Mouse (Mus musculus): Measurements from ENCODE around the gene Foxq1. TPM values are rescaled to one million over a fixed set of nuclear protein-coding genes. Genes with fewer than 3 reads are reported as not detected.

The Foxq1 gene
- polyA plus RNA-seq, 1 experiment from 2014 or later = 1.5 TPM

DNA sequence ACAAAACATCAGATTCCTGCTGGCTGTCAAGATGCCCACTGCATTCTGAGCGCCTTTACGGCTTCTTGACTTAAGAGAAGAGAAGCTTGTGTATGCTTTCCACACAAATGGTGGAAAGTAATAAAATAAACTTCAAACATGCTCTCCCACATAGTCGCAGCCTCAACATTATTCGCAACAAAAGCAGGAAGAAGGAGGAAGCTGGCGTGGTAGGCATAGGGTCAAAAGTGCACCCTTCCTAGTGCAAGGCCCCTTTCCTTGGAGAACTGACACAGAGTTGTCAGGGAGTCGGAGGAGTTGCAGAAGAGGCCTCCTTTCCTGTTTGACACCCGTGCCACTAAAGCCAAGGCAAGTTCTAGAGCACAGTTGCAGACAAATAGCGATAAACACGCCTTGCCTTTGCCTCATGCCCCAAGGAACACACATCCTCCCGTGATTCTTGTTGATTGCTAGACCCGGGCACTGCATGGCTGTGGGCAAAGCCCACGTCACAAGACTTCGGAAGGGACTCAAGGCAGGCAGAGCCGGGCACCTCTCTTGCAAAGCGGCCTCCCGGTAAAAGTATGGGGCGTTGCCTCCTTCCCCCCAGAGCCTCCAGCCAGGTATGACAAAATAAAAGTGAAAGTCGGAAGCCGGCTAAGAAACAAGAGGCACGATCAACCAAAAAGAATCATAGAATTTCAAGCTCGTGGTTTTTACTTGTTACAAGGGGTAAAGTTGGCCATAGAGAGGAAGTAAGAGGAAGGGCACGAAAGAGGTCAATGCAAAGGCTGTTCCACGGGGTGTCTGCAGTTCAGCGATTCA, 1.2 kb downstream of the Foxq1 start:
- Histone ChIP-seq H3K9ac (no peak overlapping the region), H3K27ac (no peak overlapping the region), H3K36me3 (ENCODE audit: poor library complexity, severe bottlenecking) (no peaks in the 10 kb centered on the region), H3K4me1 (peaks cover 28% of the 10 kb centered on the region), H3K27me3 (peaks cover 82% of the 10 kb centered on the region), H3K9me3 (replicated peaks) (no peaks in the 10 kb centered on the region), H3K4me3 (peak overlapping the region; percentile 52), H3K4me2 (peak overlapping the region; percentile 84)
- ATAC-seq = no peak
- WGBS = 6% methylated on average over 24 of the region's 24 CpGs

DNA sequence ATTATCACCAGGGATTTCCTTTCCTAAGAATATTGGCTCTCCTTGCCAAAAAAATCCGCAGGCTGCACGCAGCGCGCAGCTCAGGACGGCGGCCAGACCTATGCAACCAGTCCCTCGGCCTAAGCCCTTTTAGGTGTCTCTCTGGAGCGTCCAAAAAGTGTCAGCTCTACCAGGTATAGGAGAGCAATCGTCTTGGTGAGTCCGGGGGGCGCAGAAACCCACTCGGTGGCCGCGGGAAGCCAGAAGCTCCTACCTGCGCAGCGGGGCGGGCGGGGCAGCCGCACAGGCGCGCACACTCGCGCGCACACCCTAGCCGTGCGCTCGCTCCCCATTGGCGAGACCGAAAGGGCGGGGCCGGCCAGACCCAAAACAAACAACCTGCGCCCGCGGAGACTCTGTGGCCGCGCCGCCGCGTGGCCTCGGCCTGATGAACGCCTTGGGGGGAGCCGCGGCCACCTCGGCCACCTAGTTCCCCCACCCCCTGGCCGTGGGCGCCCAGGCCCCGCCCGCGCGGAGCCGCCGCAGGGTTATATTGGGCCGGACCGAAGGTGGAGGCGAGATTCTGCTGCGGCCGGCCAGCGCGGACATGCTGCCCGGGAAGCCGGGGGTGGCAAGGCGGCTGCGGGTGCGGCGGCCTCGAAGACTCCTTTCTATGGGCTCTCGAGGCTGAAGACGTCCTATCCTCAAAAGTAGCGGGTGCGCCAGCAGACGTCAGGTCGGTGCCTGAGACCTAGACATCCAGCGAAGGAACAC, 2.0 kb downstream of the Foxq1 start:
- WGBS = under 1% methylated on average over 73 of the region's 73 CpGs
- H3K27me3 ChIP-seq = peaks cover 90% of the 10 kb centered on the region
- peaks cover 28% of the 10 kb centered on the region for H3K4me1 ChIP-seq
- peak; percentile 36 for ATAC-seq
- H3K9ac ChIP-seq = peak overlapping the region; percentile 60
- no peak overlapping the region for H3K27ac ChIP-seq
- H3K9me3 ChIP-seq (replicated peaks) = no peaks in the 10 kb centered on the region
- H3K36me3 ChIP-seq (ENCODE audit: poor library complexity, severe bottlenecking) = no peaks in the 10 kb centered on the region
- H3K4me2 ChIP-seq = peak overlapping the region; percentile 84
- peak overlapping the region; percentile 52 for H3K4me3 ChIP-seq

DNA sequence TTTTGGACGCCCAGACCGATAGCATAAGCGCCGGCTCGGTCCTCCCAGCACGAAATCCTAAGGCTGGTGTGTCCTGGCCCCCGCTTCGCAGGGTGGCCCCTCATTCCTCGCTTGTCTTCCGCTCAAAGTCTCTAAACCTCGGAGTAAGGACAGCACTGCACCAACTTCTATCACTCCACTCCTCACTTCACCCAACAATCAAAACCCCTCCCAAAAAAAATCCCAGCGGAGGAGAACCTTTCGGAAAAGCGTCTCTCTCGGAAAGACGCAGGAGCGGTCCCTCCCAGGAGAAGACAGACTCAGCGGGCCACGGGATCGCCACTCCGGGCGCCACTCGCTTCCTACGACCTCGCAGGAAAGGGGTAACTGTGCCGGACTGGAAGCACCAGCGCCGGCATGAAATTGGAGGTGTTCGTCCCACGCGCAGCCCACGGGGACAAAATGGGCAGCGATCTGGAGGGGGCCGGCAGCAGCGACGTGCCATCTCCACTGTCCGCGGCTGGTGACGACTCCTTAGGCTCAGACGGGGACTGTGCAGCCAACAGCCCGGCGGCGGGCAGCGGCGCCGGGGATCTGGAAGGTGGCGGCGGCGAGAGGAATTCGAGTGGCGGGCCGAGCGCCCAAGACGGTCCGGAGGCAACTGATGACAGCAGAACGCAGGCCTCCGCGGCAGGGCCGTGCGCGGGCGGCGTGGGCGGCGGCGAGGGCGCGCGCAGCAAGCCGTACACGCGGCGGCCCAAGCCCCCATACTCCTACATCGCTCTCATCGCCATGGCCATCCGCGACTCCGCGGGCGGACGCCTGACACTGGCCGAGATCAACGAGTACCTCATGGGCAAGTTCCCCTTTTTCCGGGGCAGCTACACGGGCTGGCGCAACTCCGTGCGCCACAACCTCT, 2.8 kb downstream of the Foxq1 start, which contains the start of gene A530084C06Rik:
Gene A530084C06Rik (minus strand): TSS at position 813 of the 898 bp plus-strand sequence.
- WGBS = under 1% methylated on average over 87 of the region's 88 CpGs
- peak; percentile 65 for ATAC-seq
- H3K36me3 ChIP-seq (ENCODE audit: poor library complexity, severe bottlenecking) = no peaks in the 10 kb centered on the region
- peak within 1 kb of the TSS; percentile 52 for H3K4me3 ChIP-seq
- no peaks in the 10 kb centered on the region for H3K9me3 ChIP-seq (replicated peaks)
- H3K27ac ChIP-seq = no peak within 1 kb of the TSS; the same call in 1 of the 2 replicates
- H3K27me3 ChIP-seq = peaks cover 95% of the 10 kb centered on the region
- peak within 1 kb of the TSS; percentile 60 for H3K9ac ChIP-seq
- H3K4me1 ChIP-seq = peaks cover 28% of the 10 kb centered on the region
- H3K4me2 ChIP-seq = peak within 1 kb of the TSS; percentile 84

DNA sequence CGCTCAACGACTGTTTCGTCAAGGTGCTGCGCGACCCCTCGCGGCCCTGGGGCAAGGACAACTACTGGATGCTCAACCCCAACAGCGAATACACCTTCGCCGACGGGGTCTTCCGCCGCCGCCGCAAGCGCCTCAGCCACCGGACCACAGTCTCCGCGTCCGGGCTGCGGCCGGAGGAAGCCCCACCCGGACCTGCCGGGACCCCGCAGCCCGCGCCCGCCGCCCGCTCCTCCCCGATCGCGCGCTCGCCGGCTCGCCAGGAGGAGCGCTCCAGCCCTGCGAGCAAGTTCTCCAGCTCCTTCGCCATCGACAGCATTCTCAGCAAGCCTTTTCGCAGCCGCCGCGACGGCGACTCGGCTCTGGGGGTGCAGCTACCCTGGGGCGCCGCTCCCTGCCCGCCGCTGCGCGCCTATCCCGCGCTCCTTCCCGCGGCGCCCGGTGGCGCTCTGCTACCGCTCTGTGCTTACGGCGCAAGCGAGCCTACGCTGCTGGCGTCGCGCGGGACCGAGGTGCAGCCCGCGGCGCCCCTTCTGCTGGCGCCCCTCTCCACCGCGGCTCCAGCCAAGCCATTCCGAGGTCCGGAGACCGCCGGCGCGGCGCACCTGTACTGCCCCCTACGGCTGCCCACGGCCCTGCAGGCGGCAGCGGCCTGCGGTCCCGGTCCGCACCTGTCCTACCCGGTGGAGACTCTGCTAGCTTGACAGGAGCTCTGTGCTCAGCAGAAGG, 3.6 kb downstream of the Foxq1 start:
- H3K27ac ChIP-seq = no peak overlapping the region; the same call in 1 of the 2 replicates
- peak; percentile 70 for ATAC-seq
- under 1% methylated on average over 90 of the region's 92 CpGs for WGBS

DNA sequence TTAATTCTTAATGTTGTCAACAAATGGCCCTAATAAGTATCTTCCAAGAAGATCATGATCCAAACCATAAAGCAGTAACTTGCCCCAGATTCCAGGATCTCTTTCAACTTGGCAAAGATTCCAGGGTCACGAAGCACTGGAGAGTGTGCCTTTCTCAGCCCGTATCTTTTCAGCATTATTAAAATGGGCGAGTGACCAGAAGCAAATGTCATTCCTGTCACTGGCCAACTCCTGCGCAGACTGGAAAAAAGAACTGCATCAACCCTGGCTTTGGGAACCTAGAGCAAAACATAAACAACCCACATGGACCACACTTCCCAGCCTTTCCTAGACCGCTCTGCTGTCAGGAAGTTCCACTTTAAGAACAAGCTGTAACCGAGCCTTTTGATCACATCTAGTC, 8.5 kb downstream of the Foxq1 start:
- peaks cover 57% of the 10 kb centered on the region for H3K27me3 ChIP-seq
- 55% methylated on average over 6 of the region's 6 CpGs for WGBS

More for the DNA sequence above, 3.6 kb downstream of the Foxq1 start:
- H3K4me3 ChIP-seq = peak overlapping the region; percentile 52
- peaks cover 28% of the 10 kb centered on the region for H3K4me1 ChIP-seq
- H3K4me2 ChIP-seq = peak overlapping the region; percentile 84
- H3K36me3 ChIP-seq (ENCODE audit: poor library complexity, severe bottlenecking) = no peaks in the 10 kb centered on the region
- H3K27me3 ChIP-seq = peaks cover 93% of the 10 kb centered on the region
- H3K9ac ChIP-seq = peak overlapping the region; percentile 60
- no peaks in the 10 kb centered on the region for H3K9me3 ChIP-seq (replicated peaks)

DNA sequence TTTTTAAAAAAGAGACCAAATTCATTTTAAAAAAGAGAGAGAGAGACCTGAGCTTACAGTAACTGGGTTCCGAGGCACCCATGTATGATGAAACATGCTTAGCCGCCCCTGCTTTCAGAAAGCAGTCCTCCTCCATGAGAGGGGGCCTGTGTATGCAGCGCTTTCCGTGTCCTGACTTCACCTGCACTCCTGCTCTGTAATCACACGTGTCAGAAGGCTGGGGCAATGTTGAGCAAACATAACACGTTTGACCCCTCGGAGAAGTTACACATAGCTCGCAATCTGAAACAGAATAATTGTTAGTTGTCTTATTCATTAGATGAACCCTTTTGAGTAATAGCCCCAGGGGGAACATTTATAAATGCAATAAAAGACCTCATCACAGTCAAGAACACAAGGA, 11.2 kb downstream of the Foxq1 start:
- Histone ChIP-seq H3K27ac (no peak overlapping the region), H3K4me3 (no peak overlapping the region), H3K4me1 (no peaks in the 10 kb centered on the region), H3K36me3 (ENCODE audit: poor library complexity, severe bottlenecking) (no peaks in the 10 kb centered on the region), H3K9me3 (replicated peaks) (no peaks in the 10 kb centered on the region), H3K4me2 (no peak overlapping the region), H3K27me3 (peaks cover 31% of the 10 kb centered on the region), H3K9ac (no peak overlapping the region)
- WGBS = 86% methylated on average over 8 of the region's 8 CpGs
- no peak for ATAC-seq

More for the DNA sequence above, 8.5 kb downstream of the Foxq1 start:
- Histone ChIP-seq H3K9me3 (replicated peaks) (no peaks in the 10 kb centered on the region), H3K27ac (no peak overlapping the region), H3K36me3 (ENCODE audit: poor library complexity, severe bottlenecking) (no peaks in the 10 kb centered on the region), H3K9ac (no peak overlapping the region), H3K4me2 (no peak overlapping the region), H3K4me3 (no peak overlapping the region), H3K4me1 (peaks cover 6% of the 10 kb centered on the region)
- no peak for ATAC-seq

DNA sequence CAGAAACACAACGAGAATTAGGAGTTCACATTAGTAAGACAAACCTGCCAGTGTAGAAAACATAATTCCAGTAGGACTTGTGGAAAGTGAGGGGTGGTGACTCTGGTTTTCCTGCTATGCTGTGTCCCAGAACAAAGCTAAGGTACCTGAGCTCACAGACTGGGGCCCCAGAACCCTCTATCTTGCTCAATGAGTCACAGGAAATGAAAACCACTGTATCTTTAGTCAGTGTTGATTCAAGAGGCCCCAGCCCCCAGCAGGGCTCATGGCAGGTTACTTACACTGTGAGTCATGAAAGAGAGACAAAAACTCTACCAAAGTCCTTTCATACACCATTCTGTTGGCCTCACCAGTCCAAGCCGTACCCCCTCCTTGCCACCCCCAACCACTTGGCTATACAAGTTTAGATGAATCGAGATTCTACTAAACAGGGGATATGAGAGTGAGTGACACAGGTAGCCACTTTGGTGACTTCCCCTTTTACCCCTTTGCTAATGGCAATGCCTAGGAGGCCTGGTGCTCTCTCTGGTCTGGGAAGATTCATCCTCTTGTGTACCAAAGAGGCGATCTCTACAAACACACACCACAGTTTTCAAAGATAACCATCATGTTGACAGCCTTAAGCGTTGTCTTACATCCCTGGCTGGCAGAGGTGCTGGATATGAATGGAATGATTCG, 11.8 kb downstream of the Foxq1 start:
- Histone ChIP-seq H3K27me3 (peaks cover 25% of the 10 kb centered on the region), H3K27ac (no peak overlapping the region), H3K9me3 (replicated peaks) (no peaks in the 10 kb centered on the region), H3K9ac (no peak overlapping the region), H3K4me3 (no peak overlapping the region), H3K36me3 (ENCODE audit: poor library complexity, severe bottlenecking) (no peaks in the 10 kb centered on the region), H3K4me1 (no peaks in the 10 kb centered on the region), H3K4me2 (no peak overlapping the region)
- WGBS = 85% methylated on average over 6 of the region's 6 CpGs
- ATAC-seq = no peak

DNA sequence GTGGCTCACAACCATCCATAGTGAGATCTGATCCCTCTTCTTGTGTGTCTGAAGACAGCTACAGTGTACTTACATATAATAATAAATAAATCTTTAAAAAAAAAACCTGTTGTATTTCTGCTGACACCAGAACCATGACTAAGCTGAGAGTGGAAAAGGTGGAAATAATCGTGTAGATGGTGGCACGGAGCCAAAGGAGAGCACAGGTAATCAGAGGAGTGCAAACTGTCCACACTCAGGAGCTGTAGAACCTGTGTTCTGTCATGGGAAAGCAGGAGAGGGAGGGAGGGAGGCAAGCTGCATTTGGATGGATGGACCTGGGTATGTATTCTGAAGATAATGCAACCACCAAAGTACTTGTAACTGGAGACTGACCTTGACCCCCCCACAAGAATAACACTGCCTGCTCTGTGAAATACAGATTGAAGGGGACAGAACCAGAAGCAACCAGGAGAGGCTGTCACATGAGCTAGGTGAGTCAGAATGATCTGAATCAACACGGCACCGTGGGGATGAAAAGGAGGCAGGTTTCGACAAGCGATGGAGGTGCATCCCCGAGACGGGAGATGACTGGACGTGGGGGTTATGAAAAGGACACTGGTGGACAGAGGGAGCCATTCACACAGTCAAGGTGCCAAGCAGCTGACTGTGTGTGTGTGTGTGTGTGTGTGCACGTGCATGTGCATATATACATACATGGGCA, 17.0 kb downstream of the Foxq1 start:
- no peaks in the 10 kb centered on the region for H3K9me3 ChIP-seq (replicated peaks)
- no peaks in the 10 kb centered on the region for H3K36me3 ChIP-seq (ENCODE audit: poor library complexity, severe bottlenecking)
- ATAC-seq = no peak
- no peak overlapping the region for H3K4me3 ChIP-seq
- H3K4me2 ChIP-seq = no peak overlapping the region
- H3K9ac ChIP-seq = no peak overlapping the region
- H3K4me1 ChIP-seq = 0 out of 2 replicates have a peak, but pooled peaks cover 4% of the 10 kb centered on the region
- no peaks in the 10 kb centered on the region for H3K27me3 ChIP-seq
- WGBS = 91% methylated on average over 10 of the region's 10 CpGs
- H3K27ac ChIP-seq = no peak overlapping the region

DNA sequence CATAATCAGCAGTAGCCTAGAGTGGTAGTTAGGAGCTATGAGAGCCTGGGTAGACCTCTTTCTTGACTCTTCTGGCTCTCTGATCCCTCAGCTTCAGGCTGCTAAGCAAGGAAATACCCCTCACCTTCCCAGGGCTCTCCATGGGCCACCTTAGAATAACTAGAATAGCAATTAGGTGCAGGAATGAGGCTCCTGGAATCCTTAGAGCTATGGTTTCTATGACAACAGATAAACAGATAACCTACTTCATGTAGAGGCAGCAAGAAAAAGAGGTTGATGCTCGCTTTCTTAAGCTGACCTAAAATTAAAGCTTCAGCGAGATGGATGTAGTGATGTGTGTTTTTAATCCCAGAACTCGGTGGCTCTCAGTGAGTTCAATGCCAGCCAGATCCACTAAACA, 18.7 kb downstream of the Foxq1 start:
- ATAC-seq = no peak
- H3K27ac ChIP-seq = no peak overlapping the region
- no peaks in the 10 kb centered on the region for H3K9me3 ChIP-seq (replicated peaks)
- H3K4me3 ChIP-seq = no peak overlapping the region
- WGBS = 72% methylated on average over 3 of the region's 3 CpGs
- H3K4me2 ChIP-seq = no peak overlapping the region
- no peaks in the 10 kb centered on the region for H3K27me3 ChIP-seq
- H3K4me1 ChIP-seq = peaks cover 10% of the 10 kb centered on the region; the same call in 1 of the 2 replicates
- H3K36me3 ChIP-seq (ENCODE audit: poor library complexity, severe bottlenecking) = no peaks in the 10 kb centered on the region
- no peak overlapping the region for H3K9ac ChIP-seq

DNA sequence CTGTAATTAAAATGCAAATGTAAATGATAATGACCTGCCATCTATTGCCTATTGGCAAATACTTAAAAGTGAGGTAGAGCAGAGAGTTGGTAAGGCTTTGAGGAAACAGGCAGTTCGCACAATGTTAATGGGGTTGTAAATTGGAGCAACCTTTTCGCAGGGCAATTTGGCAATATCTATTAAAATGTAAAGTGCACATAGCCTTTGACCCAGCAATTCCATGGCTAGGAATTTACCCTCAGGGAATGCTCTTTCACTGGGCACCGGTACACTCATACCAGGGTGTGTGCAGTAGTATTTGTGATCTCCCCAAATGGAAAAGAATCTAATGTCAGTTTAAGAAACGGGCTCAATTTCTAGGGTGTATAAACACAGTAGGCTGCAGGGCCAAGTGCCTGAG, 20.8 kb downstream of the Foxq1 start:
- Histone ChIP-seq H3K9me3 (replicated peaks) (no peaks in the 10 kb centered on the region), H3K27ac (no peak overlapping the region), H3K36me3 (ENCODE audit: poor library complexity, severe bottlenecking) (no peaks in the 10 kb centered on the region), H3K4me3 (no peak overlapping the region), H3K4me2 (no peak overlapping the region), H3K27me3 (no peaks in the 10 kb centered on the region), H3K9ac (no peak overlapping the region), H3K4me1 (peaks cover 10% of the 10 kb centered on the region; the same call in 1 of the 2 replicates)
- ATAC-seq = no peak
- WGBS = 68% methylated on average over 4 of the region's 4 CpGs

Measured in forebrain, embryonic 13.5 days (tissue).